Mouse (Mus musculus): Measurements from ENCODE around the gene Ndufa4l2. TPM values are rescaled to one million over a fixed set of nuclear protein-coding genes. Genes with fewer than 3 reads are reported as not detected.

The Ndufa4l2 gene
- polyA plus RNA-seq (2014; fragmentation: Illumina TruSeq; extraction: RNeasy Lipid Tissue Mini Kit (QIAGEN cat#74804); ENCODE audit: low read depth, low replicate concordance) = 37.8 TPM

GRCm38 (mm10) chr10:127514764-127515163, at the start of gene Ndufa4l2:
TSS of gene Ndufa4l2 (plus strand) at chr10:127514967.

GRCm38 (mm10) chr10:127500894-127501893, 13.6 kb upstream of the Ndufa4l2 start, which contains the start of gene Stac3:
TSS of gene Stac3 (plus strand) at chr10:127501686.

GRCm38 (mm10) chr10:127522088-127522581, 7.4 kb downstream of the Ndufa4l2 start, which contains the start of gene Shmt2:
TSS of gene Shmt2 (minus strand) at chr10:127522444.

GRCm38 (mm10) chr10:127534036-127534928, 19.5 kb downstream of the Ndufa4l2 start, which contains the start of gene Nxph4:
TSS of gene Nxph4 (minus strand) at chr10:127534559.

Other genes starting within 250 kb of the Ndufa4l2 start
- 139 TPM for gene Dctn2, start 248.6 kb upstream of the Ndufa4l2 start, polyA plus RNA-seq (2014; fragmentation: Illumina TruSeq; extraction: RNeasy Lipid Tissue Mini Kit (QIAGEN cat#74804); ENCODE audit: low read depth, low replicate concordance)
- gene Mbd6, start 225.9 kb upstream of the Ndufa4l2 start, polyA plus RNA-seq (2014; fragmentation: Illumina TruSeq; extraction: RNeasy Lipid Tissue Mini Kit (QIAGEN cat#74804); ENCODE audit: low read depth, low replicate concordance) = 18.0 TPM
- gene Mars, start 203.2 kb upstream of the Ndufa4l2 start, polyA plus RNA-seq (2014; fragmentation: Illumina TruSeq; extraction: RNeasy Lipid Tissue Mini Kit (QIAGEN cat#74804); ENCODE audit: low read depth, low replicate concordance) = 49.6 TPM
- 2.8 TPM for gene Arhgap9, start 193.0 kb upstream of the Ndufa4l2 start, polyA plus RNA-seq (2014; fragmentation: Illumina TruSeq; extraction: RNeasy Lipid Tissue Mini Kit (QIAGEN cat#74804); ENCODE audit: low read depth, low replicate concordance)
- 1.3 TPM for gene Gli1, start 173.0 kb upstream of the Ndufa4l2 start, polyA plus RNA-seq (2014; fragmentation: Illumina TruSeq; extraction: RNeasy Lipid Tissue Mini Kit (QIAGEN cat#74804); ENCODE audit: low read depth, low replicate concordance)
- gene Inhbe, start 160.6 kb upstream of the Ndufa4l2 start, polyA plus RNA-seq (2014; fragmentation: Illumina TruSeq; extraction: RNeasy Lipid Tissue Mini Kit (QIAGEN cat#74804); ENCODE audit: low read depth, low replicate concordance) = not detected
- not detected for gene Inhbc, start 144.5 kb upstream of the Ndufa4l2 start, polyA plus RNA-seq (2014; fragmentation: Illumina TruSeq; extraction: RNeasy Lipid Tissue Mini Kit (QIAGEN cat#74804); ENCODE audit: low read depth, low replicate concordance)
- gene R3hdm2, start 134.6 kb upstream of the Ndufa4l2 start, polyA plus RNA-seq (2014; fragmentation: Illumina TruSeq; extraction: RNeasy Lipid Tissue Mini Kit (QIAGEN cat#74804); ENCODE audit: low read depth, low replicate concordance) = 142 TPM
- 1.7 TPM for gene Stac3, start 13.3 kb upstream of the Ndufa4l2 start, polyA plus RNA-seq (2014; fragmentation: Illumina TruSeq; extraction: RNeasy Lipid Tissue Mini Kit (QIAGEN cat#74804); ENCODE audit: low read depth, low replicate concordance)
- 47.5 TPM for gene Shmt2, start 7.5 kb downstream of the Ndufa4l2 start, polyA plus RNA-seq (2014; fragmentation: Illumina TruSeq; extraction: RNeasy Lipid Tissue Mini Kit (QIAGEN cat#74804); ENCODE audit: low read depth, low replicate concordance)
- gene Nxph4, start 19.6 kb downstream of the Ndufa4l2 start, polyA plus RNA-seq (2014; fragmentation: Illumina TruSeq; extraction: RNeasy Lipid Tissue Mini Kit (QIAGEN cat#74804); ENCODE audit: low read depth, low replicate concordance) = not detected
- gene Lrp1, start 106.2 kb downstream of the Ndufa4l2 start, polyA plus RNA-seq (2014; fragmentation: Illumina TruSeq; extraction: RNeasy Lipid Tissue Mini Kit (QIAGEN cat#74804); ENCODE audit: low read depth, low replicate concordance) = 87.8 TPM
- gene Stat6, start 128.0 kb downstream of the Ndufa4l2 start, polyA plus RNA-seq (2014; fragmentation: Illumina TruSeq; extraction: RNeasy Lipid Tissue Mini Kit (QIAGEN cat#74804); ENCODE audit: low read depth, low replicate concordance) = 48.3 TPM
- 5.4 TPM for gene Nemp1, start 151.9 kb downstream of the Ndufa4l2 start, polyA plus RNA-seq (2014; fragmentation: Illumina TruSeq; extraction: RNeasy Lipid Tissue Mini Kit (QIAGEN cat#74804); ENCODE audit: low read depth, low replicate concordance)
- 10.6 TPM for gene Nab2, start 153.6 kb downstream of the Ndufa4l2 start, polyA plus RNA-seq (2014; fragmentation: Illumina TruSeq; extraction: RNeasy Lipid Tissue Mini Kit (QIAGEN cat#74804); ENCODE audit: low read depth, low replicate concordance)
- 0.34 TPM for gene Myo1a, start 190.2 kb downstream of the Ndufa4l2 start, polyA plus RNA-seq (2014; fragmentation: Illumina TruSeq; extraction: RNeasy Lipid Tissue Mini Kit (QIAGEN cat#74804); ENCODE audit: low read depth, low replicate concordance)
- not detected for gene Tac2, start 209.5 kb downstream of the Ndufa4l2 start, polyA plus RNA-seq (2014; fragmentation: Illumina TruSeq; extraction: RNeasy Lipid Tissue Mini Kit (QIAGEN cat#74804); ENCODE audit: low read depth, low replicate concordance)
- 4.4 TPM for gene Zbtb39, start 224.6 kb downstream of the Ndufa4l2 start, polyA plus RNA-seq (2014; fragmentation: Illumina TruSeq; extraction: RNeasy Lipid Tissue Mini Kit (QIAGEN cat#74804); ENCODE audit: low read depth, low replicate concordance)
- 4.0 TPM for gene Gpr182, start 236.8 kb downstream of the Ndufa4l2 start, polyA plus RNA-seq (2014; fragmentation: Illumina TruSeq; extraction: RNeasy Lipid Tissue Mini Kit (QIAGEN cat#74804); ENCODE audit: low read depth, low replicate concordance)
- not detected for gene Rdh1, start 244.8 kb downstream of the Ndufa4l2 start, polyA plus RNA-seq (2014; fragmentation: Illumina TruSeq; extraction: RNeasy Lipid Tissue Mini Kit (QIAGEN cat#74804); ENCODE audit: low read depth, low replicate concordance)
- gene Rdh16f1, start 244.8 kb downstream of the Ndufa4l2 start, polyA plus RNA-seq (2014; fragmentation: Illumina TruSeq; extraction: RNeasy Lipid Tissue Mini Kit (QIAGEN cat#74804); ENCODE audit: low read depth, low replicate concordance) = not detected